Mouse (Mus musculus): ENCODE results near the gene Cttn.

Gene Cttn

GRCm38 (mm10) chr7:144391727-144392126, 79.1 kb downstream of the Cttn start:
- no peak for DNase-seq (ENCODE audit: low read depth, low spot score)

GRCm38 (mm10) chr7:144390676-144391075, 80.1 kb downstream of the Cttn start:
- no peak for DNase-seq (ENCODE audit: low read depth, low spot score)

GRCm38 (mm10) chr7:144389704-144390103, 81.1 kb downstream of the Cttn start:
- DNase-seq (ENCODE audit: low read depth, low spot score): no peak

- DNase-seq (ENCODE audit: low read depth, low spot score): no peak
Observed at GRCm38 (mm10) chr7:144387537-144387936, 83.3 kb downstream of the Cttn start.

All from embryo, embryonic 11.5 days (tissue).